Mouse (Mus musculus) megakaryocyte, embryonic 14.5 days (primary cell): ENCODE data around the gene Fth1.

Source experiments
- FLI1 ChIP-seq: IDR thresholded peaks from 2 replicates; pipeline ENCODE4 v1.6.1; 2012; ENCODE audit warnings: low read length, inconsistent platforms, mixed read lengths
- GATA1 ChIP-seq: IDR thresholded peaks from 3 replicates; pipeline ENCODE4 v1.6.1; 2012; ENCODE audit warnings: mixed read lengths, low read length, inconsistent platforms, borderline replicate concordance

DNA sequence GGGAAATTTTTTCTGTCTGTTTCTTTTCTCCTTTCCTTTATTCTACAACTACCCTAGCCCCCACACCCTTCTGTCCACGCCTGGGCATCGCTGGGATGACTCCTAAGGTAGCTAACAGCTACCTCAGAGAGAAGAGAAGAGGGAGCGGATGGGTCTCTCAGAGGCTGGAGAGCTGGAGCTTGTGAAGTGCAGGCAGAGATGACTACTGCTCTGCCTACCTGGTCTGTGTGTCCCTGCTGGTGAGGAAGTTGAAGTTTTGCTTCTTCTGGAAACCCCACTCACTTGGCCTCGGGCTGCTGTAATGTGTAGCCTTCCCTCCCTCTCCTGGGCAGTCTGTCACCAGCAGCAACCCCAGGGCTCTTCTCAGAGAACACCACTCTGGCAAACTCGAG lies 25.6 kb upstream of the Fth1 start:
- no peak for TF ChIP-seq FLI1
- no peak for TF ChIP-seq GATA1
